Mouse (Mus musculus): Measurements from ENCODE around the gene Slc9b1.
A peak's percentile ranks its signal among the peaks of the same experiment; 100 is the strongest.

The Slc9b1 gene

DNA sequence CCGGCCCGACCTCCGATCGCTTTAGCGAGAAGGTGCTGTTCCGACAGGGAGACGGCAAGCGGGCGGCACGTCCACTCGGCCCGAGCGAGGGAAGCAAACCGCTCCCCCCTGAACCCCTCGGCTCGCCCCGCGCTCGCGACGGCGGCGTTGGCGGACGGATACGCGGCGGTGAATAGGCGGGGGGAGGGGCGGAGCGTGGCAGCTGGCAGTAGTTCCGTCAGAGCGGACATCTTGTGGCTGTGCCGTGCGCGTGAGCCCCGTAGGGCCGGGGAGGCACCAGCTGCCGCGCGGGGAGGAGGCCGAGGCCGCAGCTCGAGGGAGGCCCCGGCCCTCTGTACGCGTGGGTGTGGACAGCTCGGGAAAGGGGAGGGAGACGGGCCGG lies 90.7 kb downstream of the Slc9b1 start:
- DNase-seq (ENCODE audit: low spot score) = peak; percentile 95

DNA sequence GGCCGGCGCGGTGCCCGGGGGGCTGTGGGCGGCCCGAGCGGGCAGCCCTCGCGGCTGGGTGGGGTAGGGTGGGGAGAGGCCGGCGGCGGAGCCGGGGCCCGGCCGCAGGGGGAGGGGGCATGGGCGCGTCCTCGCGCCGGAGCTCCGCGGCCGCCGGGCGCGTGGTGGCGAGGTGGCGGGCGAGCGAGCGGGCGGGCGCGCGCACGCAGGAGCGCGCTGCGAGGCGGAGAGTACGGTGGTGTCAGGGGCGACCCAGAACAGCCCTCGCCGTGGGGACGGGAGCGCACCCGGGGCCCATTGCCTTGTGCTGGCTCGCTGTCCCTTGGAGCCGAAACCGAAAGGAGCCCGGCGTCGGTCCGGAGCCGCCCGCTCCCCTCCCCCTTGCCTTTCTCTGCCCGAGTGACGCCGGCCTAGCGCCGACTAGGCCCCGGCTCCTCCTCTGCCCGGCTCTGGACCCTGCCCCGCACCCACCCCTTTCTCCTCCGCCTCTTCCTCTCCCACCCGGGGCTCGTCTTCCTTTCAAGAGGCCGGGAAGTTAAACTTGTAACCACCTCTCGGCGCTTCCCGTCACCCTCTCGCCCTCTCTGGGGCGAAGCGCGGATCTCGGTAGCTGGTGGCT lies 91.2 kb downstream of the Slc9b1 start:
- peak; percentile 86 for DNase-seq (ENCODE audit: low spot score)

DNA sequence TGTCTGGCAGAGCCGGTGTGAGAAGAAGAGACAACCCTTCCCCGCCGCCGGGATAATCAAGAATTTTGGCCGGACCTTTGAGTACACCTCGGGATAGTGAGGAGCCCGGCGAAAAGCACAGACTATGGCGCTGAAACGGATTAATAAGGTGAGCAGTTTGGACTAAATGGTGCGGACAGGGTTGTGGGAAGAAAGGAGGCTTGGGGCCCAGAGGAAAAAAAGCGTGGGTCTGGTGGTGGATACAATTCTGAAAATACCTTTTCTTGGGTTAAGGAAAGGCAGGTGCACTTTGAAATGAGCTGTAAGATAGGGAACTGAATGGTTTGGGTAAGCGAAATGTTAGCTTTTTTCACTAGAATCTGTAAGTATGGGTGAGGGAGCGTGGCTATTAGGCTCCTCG lies 91.8 kb downstream of the Slc9b1 start:
- DNase-seq (ENCODE audit: low spot score) = no peak

DNA sequence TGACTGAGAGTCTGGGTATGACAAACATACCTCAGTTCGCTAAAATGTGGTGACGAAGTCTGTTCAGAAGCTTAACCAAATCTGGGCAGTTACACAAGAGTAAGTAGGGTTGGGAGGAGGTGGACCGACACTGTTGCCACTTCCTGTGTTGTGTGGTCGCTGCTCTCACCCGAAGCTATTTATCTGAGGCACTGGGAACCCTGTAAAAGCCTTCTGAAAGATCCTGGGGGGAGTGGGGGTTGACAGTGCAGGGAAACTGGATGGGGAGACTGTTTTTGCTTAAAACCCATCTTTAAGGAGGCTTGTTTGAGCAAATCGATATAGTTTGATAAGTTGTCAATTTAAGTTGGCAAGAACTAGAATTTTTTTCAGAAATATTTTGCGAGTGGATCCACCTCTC lies 92.4 kb downstream of the Slc9b1 start:
- DNase-seq (ENCODE audit: low spot score) = peak; percentile 27

DNA sequence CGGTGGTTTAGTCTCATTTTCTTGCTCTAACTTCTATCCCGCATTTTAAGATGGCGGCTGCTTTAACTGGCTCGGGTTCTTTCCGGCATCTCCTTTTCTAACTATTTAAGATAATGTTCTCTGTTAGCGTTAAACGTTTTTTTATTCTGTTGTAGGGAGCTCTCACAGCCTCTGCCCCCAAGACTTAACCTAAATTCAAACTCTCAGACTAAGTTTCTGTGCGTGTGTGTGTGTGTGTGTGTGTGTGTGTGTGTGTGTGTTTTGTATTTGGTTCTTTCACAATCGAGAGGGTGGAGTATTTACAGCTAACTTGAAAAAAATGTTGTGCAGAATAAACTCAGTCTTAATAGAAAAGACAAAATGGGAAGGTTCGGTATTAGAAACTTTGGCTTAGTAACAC lies 92.8 kb downstream of the Slc9b1 start:
- DNase-seq (ENCODE audit: low spot score) = no peak

DNA sequence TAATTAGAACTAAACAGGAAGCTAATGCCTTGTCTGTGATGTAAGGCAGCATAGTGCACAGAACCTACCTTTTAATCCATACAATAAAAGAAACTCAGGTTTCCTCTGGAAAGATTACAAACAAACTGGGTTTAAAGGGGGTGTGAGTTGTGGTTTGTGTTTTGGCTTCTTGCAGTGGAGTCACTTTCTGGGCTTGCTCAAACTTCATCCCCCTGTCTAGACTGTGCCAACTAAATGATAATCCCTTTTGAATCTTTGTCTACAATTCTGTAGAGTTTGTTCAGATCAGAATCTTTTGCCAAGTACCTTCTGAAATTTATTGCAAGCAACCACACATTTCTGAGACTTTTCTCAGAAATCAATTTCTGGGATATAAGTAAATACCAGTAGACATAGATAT lies 97.1 kb downstream of the Slc9b1 start:
- DNase-seq (ENCODE audit: low spot score) = no peak
